Mouse (Mus musculus) CD8-positive naive resting alpha-beta T cell, adult 2 months (primary cell): ENCODE measurements around the gene Dab1.

Experiments
- DNase-seq, 2 experiments: peaks; one replicate each; pipeline ENCODE4 v3.0.0; 2022; ENCODE audit warnings: low read depth in 2 of 2, low spot score in 2 of 2

Gene Dab1

GRCm38 (mm10) chr4:104071296-104071695 lies 452.1 kb downstream of the Dab1 start:
- no peak for DNase-seq

GRCm38 (mm10) chr4:104073920-104074459 lies 454.8 kb downstream of the Dab1 start:
- no peak for DNase-seq

- DNase-seq, result no peak
Measured at GRCm38 (mm10) chr4:104077771-104078170, 458.6 kb downstream of the Dab1 start.

- DNase-seq, result no peak
Measured at GRCm38 (mm10) chr4:104106299-104106698, 487.1 kb downstream of the Dab1 start.

GRCm38 (mm10) chr4:104111614-104112013 lies 492.5 kb downstream of the Dab1 start:
- DNase-seq, result no peak

- DNase-seq, result no peak
Measured at GRCm38 (mm10) chr4:104113209-104114005, 494.2 kb downstream of the Dab1 start.

- no peak for DNase-seq
Measured at GRCm38 (mm10) chr4:104114006-104114361, 494.8 kb downstream of the Dab1 start.

- DNase-seq, result no peak
Measured at GRCm38 (mm10) chr4:104120108-104120507, 500.9 kb downstream of the Dab1 start.

GRCm38 (mm10) chr4:104121959-104122358 lies 502.8 kb downstream of the Dab1 start:
- no peak for DNase-seq

- no peak for DNase-seq
Measured at GRCm38 (mm10) chr4:104122364-104122763, 503.2 kb downstream of the Dab1 start.

- no peak for DNase-seq
Measured at GRCm38 (mm10) chr4:104153637-104154036, 534.5 kb downstream of the Dab1 start.

GRCm38 (mm10) chr4:104178067-104178466 lies 558.9 kb downstream of the Dab1 start:
- DNase-seq, result no peak

- DNase-seq, result no peak
Measured at GRCm38 (mm10) chr4:104186311-104186710, 567.2 kb downstream of the Dab1 start.

- DNase-seq, result no peak
Measured at GRCm38 (mm10) chr4:104198635-104199034, 579.5 kb downstream of the Dab1 start.

GRCm38 (mm10) chr4:104201686-104202085 lies 582.5 kb downstream of the Dab1 start:
- DNase-seq, result no peak

GRCm38 (mm10) chr4:104204047-104204446 lies 584.9 kb downstream of the Dab1 start:
- no peak for DNase-seq

- DNase-seq, result no peak
Measured at GRCm38 (mm10) chr4:104206639-104207038, 587.5 kb downstream of the Dab1 start.

- DNase-seq, result no peak
Measured at GRCm38 (mm10) chr4:104209081-104209480, 589.9 kb downstream of the Dab1 start.

- DNase-seq, result no peak
Measured at GRCm38 (mm10) chr4:104210796-104211195, 591.6 kb downstream of the Dab1 start.

GRCm38 (mm10) chr4:104211531-104212455 lies 592.6 kb downstream of the Dab1 start:
- no peak for DNase-seq

- no peak for DNase-seq
Measured at GRCm38 (mm10) chr4:104214724-104215123, 595.6 kb downstream of the Dab1 start.

- no peak for DNase-seq
Measured at GRCm38 (mm10) chr4:104217336-104217735, 598.2 kb downstream of the Dab1 start.
